Mouse (Mus musculus) testis, adult 2 months (tissue): Measurements from ENCODE around the gene Cpsf2.

Source experiments
- CTCF ChIP-seq: fragments of 200-500 bp; IDR thresholded peaks from 2 replicates; pipeline ENCODE4 v1.5.1; 2012; ENCODE audit warnings: low read depth, mild to moderate bottlenecking, inconsistent platforms, low read length, moderate library complexity; ENCODE audit not compliant: control insufficient read depth, insufficient read depth, insufficient replicate concordance
- POLR2A ChIP-seq: fragments of 200-500 bp; IDR thresholded peaks from 2 replicates; pipeline ENCODE4 v1.6.1; 2012; ENCODE audit warnings: low read depth, mild to moderate bottlenecking, inconsistent platforms, low read length, moderate library complexity; ENCODE audit not compliant: control insufficient read depth

DNA sequence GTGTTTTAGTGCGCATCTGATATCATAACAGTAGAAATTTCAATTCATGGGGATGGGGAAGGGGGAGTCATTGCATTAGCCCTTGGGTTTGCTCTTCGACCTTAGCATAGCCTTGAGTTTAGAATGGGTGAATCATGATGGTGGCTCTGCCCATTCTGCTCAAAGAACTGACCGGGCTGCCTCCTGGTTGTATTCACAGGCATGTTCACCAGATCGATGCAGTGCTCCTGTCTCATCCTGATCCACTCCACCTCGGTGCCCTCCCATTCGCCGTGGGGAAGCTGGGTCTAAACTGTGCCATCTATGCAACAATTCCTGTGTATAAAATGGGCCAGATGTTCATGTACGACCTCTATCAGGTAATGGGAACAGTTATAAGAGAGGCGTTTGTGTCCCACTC, 7.2 kb downstream of the Cpsf2 start:
- TF ChIP-seq POLR2A = no peak
- TF ChIP-seq CTCF = no peak
